Mouse (Mus musculus): Measurements from ENCODE around the gene Fbn1. TPM values are rescaled to one million over a fixed set of nuclear protein-coding genes. Genes with fewer than 3 reads are reported as not detected.
A peak's percentile ranks its signal among the peaks of the same experiment; 100 is the strongest.

The Fbn1 gene
- polyA plus RNA-seq, 1 experiment from 2014 or later: 9.9 TPM

DNA sequence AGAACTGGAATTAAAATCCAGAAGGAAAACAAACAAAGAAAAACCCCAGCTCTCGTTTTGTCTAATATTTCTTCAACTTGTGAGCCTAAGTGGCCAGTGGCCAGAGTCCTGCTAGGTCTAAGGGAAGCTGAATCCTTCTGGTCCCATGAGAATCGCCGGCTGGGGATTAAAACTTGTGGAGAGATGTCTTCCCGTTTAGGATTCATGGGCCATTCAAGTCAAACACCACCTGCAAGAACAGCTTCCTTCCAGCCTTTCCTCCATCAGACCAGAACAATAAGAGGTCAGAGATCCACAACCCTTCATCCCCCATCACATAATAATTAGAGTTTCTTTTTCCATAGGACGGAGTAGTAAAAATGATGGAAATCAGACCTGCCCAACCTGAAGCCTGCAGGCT, 33.1 kb downstream of the Fbn1 start:
- H3K4me3 ChIP-seq (ENCODE audit: low read depth, low read length): no peak overlapping the region
- no peaks in the 10 kb centered on the region for H3K4me1 ChIP-seq (replicated peaks; ENCODE audit: control insufficient read depth, insufficient read depth, low read length)
- ATAC-seq: no peak
- H3K36me3 ChIP-seq (ENCODE audit: control insufficient read depth, insufficient read depth): no peaks in the 10 kb centered on the region
- no peak overlapping the region for H3K9ac ChIP-seq (ENCODE audit: low read depth, low read length)
- no peak overlapping the region for H3K4me2 ChIP-seq (replicated peaks; ENCODE audit: low read depth)
- no peak for TF ChIP-seq CTCF (IDR thresholded peaks at IDR 0.05; ENCODE audit: low read depth)
- H3K27ac ChIP-seq (ENCODE audit: low read depth, low read length): no peak overlapping the region
- H3K27me3 ChIP-seq (replicated peaks; ENCODE audit: control insufficient read depth, insufficient read depth, low read length): no peaks in the 10 kb centered on the region
- 77% methylated on average over 5 of the region's 5 CpGs for WGBS
- H3K9me3 ChIP-seq (ENCODE audit: control insufficient read depth): no peaks in the 10 kb centered on the region

DNA sequence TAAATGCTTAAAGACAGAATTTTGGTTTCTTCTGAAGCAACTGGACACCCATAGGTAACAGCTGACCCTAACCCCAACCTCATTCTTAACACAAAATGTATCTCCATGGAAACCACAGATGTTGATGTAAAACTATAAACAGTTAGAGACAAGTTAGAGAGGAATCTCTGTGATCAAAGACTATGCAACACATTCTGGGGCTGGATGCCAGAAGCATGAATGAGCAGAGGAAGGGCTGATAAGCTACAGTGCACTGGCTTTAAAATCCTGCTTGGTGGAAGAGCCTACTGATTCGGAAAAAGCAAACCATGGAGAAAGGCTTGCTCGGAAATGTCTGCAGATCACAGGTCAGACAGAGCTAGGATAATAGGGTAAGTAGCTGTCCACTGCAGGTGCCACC, 34.6 kb downstream of the Fbn1 start:
- no peaks in the 10 kb centered on the region for H3K4me1 ChIP-seq (replicated peaks; ENCODE audit: control insufficient read depth, insufficient read depth, low read length)
- ATAC-seq: no peak
- no peaks in the 10 kb centered on the region for H3K27me3 ChIP-seq (replicated peaks; ENCODE audit: control insufficient read depth, insufficient read depth, low read length)
- TF ChIP-seq CTCF (IDR thresholded peaks at IDR 0.05; ENCODE audit: low read depth): no peak
- no peak overlapping the region for H3K4me3 ChIP-seq (ENCODE audit: low read depth, low read length)
- no peaks in the 10 kb centered on the region for H3K9me3 ChIP-seq (ENCODE audit: control insufficient read depth)
- H3K9ac ChIP-seq (ENCODE audit: low read depth, low read length): no peak overlapping the region
- no peaks in the 10 kb centered on the region for H3K36me3 ChIP-seq (ENCODE audit: control insufficient read depth, insufficient read depth)
- WGBS: 58% methylated on average over 2 of the region's 2 CpGs
- no peak overlapping the region for H3K4me2 ChIP-seq (replicated peaks; ENCODE audit: low read depth)
- no peak overlapping the region for H3K27ac ChIP-seq (ENCODE audit: low read depth, low read length)

DNA sequence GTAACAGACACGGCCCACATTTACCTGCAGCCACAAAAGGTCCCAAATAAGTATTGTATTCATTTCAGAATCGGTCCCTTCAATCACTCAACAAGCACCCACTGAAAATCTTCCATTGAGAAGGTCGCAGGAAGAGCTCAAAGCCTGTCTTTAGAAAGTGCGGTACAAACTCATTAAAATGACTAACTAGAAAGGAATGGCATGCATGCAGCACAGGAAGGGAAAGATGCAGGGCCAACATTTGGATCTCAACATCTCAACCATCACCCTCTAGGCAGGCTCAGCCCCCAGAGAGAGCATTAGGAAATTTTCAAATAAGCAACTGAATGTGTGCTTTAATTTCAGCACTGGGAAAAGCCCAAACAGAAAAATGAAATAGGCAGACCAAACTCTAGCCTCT, 36.1 kb downstream of the Fbn1 start:
- H3K4me2 ChIP-seq (replicated peaks; ENCODE audit: low read depth): no peak overlapping the region
- ATAC-seq: no peak
- 79% methylated on average over 4 of the region's 4 CpGs for WGBS

DNA sequence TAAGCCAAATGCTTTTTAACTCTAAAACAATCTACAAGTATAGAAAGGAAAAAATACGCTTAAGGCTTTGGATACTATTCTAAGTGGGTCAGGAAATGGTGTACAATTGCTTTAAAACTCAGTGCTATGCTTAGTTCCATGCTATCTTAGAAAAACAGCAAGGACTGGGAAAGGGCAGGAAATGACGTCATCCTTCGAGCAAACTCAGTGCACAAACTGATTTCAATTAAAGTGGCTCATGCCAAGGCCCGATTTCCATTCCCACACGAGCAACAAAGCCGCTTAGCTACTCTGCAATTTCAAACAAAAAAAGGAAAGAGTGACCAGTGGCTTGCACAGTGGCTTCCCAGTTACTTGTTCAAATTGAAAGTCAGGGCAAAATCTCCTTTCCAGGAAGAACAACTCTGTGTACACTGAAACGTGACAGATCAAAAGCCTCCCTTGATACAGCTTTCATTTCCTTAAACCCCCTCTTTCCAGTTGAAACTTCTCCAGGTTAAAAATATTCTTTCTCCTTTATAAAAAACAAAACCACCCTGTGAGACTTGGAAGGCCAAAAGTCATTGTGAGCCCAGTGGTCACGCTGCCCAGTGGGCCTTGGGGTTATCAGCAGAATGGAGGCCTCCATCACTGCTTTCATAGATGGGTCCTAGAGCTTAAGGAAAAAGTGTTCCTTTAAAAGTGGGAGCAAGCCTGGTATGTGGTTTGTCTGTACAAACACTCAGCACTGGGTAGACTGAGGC, 37.1 kb downstream of the Fbn1 start:
- Histone ChIP-seq H3K4me1 (replicated peaks; ENCODE audit: control insufficient read depth, insufficient read depth, low read length) (no peaks in the 10 kb centered on the region), H3K9ac (ENCODE audit: low read depth, low read length) (no peak overlapping the region), H3K27ac (ENCODE audit: low read depth, low read length) (no peak overlapping the region), H3K36me3 (ENCODE audit: control insufficient read depth, insufficient read depth) (0 out of 2 replicates have a peak, but pooled peaks cover 4% of the 10 kb centered on the region), H3K9me3 (ENCODE audit: control insufficient read depth) (no peaks in the 10 kb centered on the region), H3K27me3 (replicated peaks; ENCODE audit: control insufficient read depth, insufficient read depth, low read length) (no peaks in the 10 kb centered on the region), H3K4me3 (ENCODE audit: low read depth, low read length) (no peak overlapping the region), H3K4me2 (replicated peaks; ENCODE audit: low read depth) (no peak overlapping the region)
- 58% methylated on average over 8 of the region's 8 CpGs for WGBS
- no peak for ATAC-seq
- no peak for TF ChIP-seq CTCF (IDR thresholded peaks at IDR 0.05; ENCODE audit: low read depth)

More for the DNA sequence above, 36.1 kb downstream of the Fbn1 start:
- Histone ChIP-seq H3K27ac (ENCODE audit: low read depth, low read length) (no peak overlapping the region), H3K9me3 (ENCODE audit: control insufficient read depth) (no peaks in the 10 kb centered on the region), H3K4me3 (ENCODE audit: low read depth, low read length) (no peak overlapping the region), H3K27me3 (replicated peaks; ENCODE audit: control insufficient read depth, insufficient read depth, low read length) (no peaks in the 10 kb centered on the region), H3K36me3 (ENCODE audit: control insufficient read depth, insufficient read depth) (no peaks in the 10 kb centered on the region), H3K4me1 (replicated peaks; ENCODE audit: control insufficient read depth, insufficient read depth, low read length) (no peaks in the 10 kb centered on the region), H3K9ac (ENCODE audit: low read depth, low read length) (no peak overlapping the region)
- no peak for TF ChIP-seq CTCF (IDR thresholded peaks at IDR 0.05; ENCODE audit: low read depth)

DNA sequence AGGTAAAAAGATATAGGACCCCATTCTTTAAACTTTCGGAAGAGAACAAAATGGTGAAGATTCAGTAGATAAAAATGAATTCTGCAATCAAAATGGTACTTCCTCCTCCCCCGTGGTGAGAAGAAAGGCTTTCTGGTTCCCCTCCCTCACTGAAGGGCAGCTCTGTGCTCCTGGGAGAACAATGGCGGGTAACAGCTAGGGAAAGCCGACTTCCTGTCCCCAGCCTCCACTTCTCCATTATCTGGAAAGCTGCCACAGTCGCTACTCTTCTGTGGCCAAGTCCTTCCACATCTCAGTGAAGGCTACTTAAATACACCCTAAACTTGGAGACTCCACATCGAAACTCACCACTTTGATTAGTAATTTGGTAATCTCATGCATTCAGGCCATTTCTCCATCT, 43.8 kb downstream of the Fbn1 start:
- no peaks in the 10 kb centered on the region for H3K9me3 ChIP-seq (ENCODE audit: control insufficient read depth)
- no peak for TF ChIP-seq CTCF (IDR thresholded peaks at IDR 0.05; ENCODE audit: low read depth)
- no peak overlapping the region for H3K4me3 ChIP-seq (ENCODE audit: low read depth, low read length)
- H3K27ac ChIP-seq (ENCODE audit: low read depth, low read length): no peak overlapping the region
- H3K36me3 ChIP-seq (ENCODE audit: control insufficient read depth, insufficient read depth): 0 out of 2 replicates have a peak, but pooled peaks cover 4% of the 10 kb centered on the region
- no peak overlapping the region for H3K9ac ChIP-seq (ENCODE audit: low read depth, low read length)
- H3K27me3 ChIP-seq (replicated peaks; ENCODE audit: control insufficient read depth, insufficient read depth, low read length): no peaks in the 10 kb centered on the region
- H3K4me2 ChIP-seq (replicated peaks; ENCODE audit: low read depth): no peak overlapping the region
- ATAC-seq: no peak
- 65% methylated on average over 6 of the region's 6 CpGs for WGBS
- H3K4me1 ChIP-seq (replicated peaks; ENCODE audit: control insufficient read depth, insufficient read depth, low read length): no peaks in the 10 kb centered on the region

DNA sequence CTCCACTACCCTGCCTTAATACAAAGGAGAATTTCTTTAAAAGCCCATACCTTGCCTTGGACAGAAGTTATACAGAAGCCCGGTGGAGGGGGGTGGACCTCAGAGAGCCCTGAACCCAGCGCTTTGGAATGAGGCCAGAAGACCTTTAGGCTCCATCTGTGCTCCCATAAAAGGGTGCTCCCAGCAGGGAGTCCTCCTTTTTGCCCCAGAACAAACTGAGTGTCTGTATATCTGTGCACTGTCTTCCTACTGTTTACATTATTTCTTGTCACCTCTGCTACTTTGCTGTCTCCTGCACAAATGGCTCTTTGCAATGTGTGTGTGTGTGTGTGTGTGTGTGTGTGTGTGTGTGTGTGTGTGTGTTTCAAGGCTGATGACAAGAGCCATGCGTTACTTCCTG, 48.7 kb downstream of the Fbn1 start:
- H3K4me3 ChIP-seq (ENCODE audit: low read depth, low read length): no peak overlapping the region
- 0 out of 2 replicates have a peak overlapping the region, but pooled peaks have one; percentile 4 for H3K27ac ChIP-seq (ENCODE audit: low read depth, low read length)
- H3K4me1 ChIP-seq (replicated peaks; ENCODE audit: control insufficient read depth, insufficient read depth, low read length): no peaks in the 10 kb centered on the region
- H3K36me3 ChIP-seq (ENCODE audit: control insufficient read depth, insufficient read depth): no peaks in the 10 kb centered on the region
- no peak overlapping the region for H3K4me2 ChIP-seq (replicated peaks; ENCODE audit: low read depth)
- no peaks in the 10 kb centered on the region for H3K9me3 ChIP-seq (ENCODE audit: control insufficient read depth)
- no peaks in the 10 kb centered on the region for H3K27me3 ChIP-seq (replicated peaks; ENCODE audit: control insufficient read depth, insufficient read depth, low read length)
- no peak overlapping the region for H3K9ac ChIP-seq (ENCODE audit: low read depth, low read length)
- WGBS: 53% methylated on average over 3 of the region's 3 CpGs
- no peak for ATAC-seq
- TF ChIP-seq CTCF (IDR thresholded peaks at IDR 0.05; ENCODE audit: low read depth): no peak

All from intestine, postnatal 0 days (tissue).